Mouse (Mus musculus) small intestine, adult 2 months (tissue): ENCODE data around the gene Zkscan8.

Experiments used
- CTCF ChIP-seq: fragments of 200-500 bp; IDR thresholded peaks from 2 replicates; pipeline ENCODE4 v1.5.1; 2012; ENCODE audit warnings: low read depth, mild to moderate bottlenecking, control low read depth, inconsistent platforms, low read length, moderate library complexity, mixed read lengths; ENCODE audit not compliant: insufficient replicate concordance, insufficient read length; ENCODE audit errors: extremely low read depth
- POLR2A ChIP-seq: fragments of 200-500 bp; IDR thresholded peaks from 2 replicates; pipeline ENCODE4 v1.6.1; 2012; ENCODE audit warnings: low read depth, mild to moderate bottlenecking, control low read depth, inconsistent platforms, low read length, moderate library complexity

- no peak for TF ChIP-seq CTCF
- TF ChIP-seq POLR2A = no peak
These were observed 61.8 kb downstream of the Zkscan8 start for GRCm38 (mm10) chr13:21469097-21469496.
